Mouse (Mus musculus): Measurements from ENCODE around the gene Mybpc3. TPM values are rescaled to one million over a fixed set of nuclear protein-coding genes. Genes with fewer than 3 reads are reported as not detected.

The Mybpc3 gene
- total RNA-seq, 2 experiments from 2014 or later = 0.96 to 1.4 TPM

Other genes starting within 250 kb of the Mybpc3 start
- gene C1qtnf4, start 232.3 kb upstream of the Mybpc3 start, total RNA-seq (2021) = 100 to 1,000 TPM; 274 to 275 TPM
- 10 to 100 TPM; 40.1 to 43.1 TPM for gene Kbtbd4, start 213.4 kb upstream of the Mybpc3 start, total RNA-seq (2021)
- gene Ndufs3, start 213.3 kb upstream of the Mybpc3 start, total RNA-seq (2021) = 100 to 1,000 TPM; 234 to 246 TPM
- gene Celf1, start 177.8 kb upstream of the Mybpc3 start, total RNA-seq (2021) = 100 to 1,000 TPM; 151 to 155 TPM
- gene Rapsn, start 82.5 kb upstream of the Mybpc3 start, total RNA-seq (2021) = under 1 TPM; 0.41 to 0.53 TPM
- gene Psmc3, start 64.1 kb upstream of the Mybpc3 start, total RNA-seq (2021) = 100 to 1,000 TPM; 184 to 218 TPM
- 10 to 100 TPM; 25.1 to 29.4 TPM for gene Slc39a13, start 47.7 kb upstream of the Mybpc3 start, total RNA-seq (2021)
- gene Spi1, start 35.8 kb upstream of the Mybpc3 start, total RNA-seq (2021) = 1 to 10 TPM; 3.0 to 5.3 TPM
- gene Madd, start 65.7 kb downstream of the Mybpc3 start, total RNA-seq (2021) = 100 to 1,000 TPM; 232 to 233 TPM
- 1 to 10 TPM; 2.7 to 5.7 TPM for gene Nr1h3, start 84.7 kb downstream of the Mybpc3 start, total RNA-seq (2021)
- 10 to 100 TPM; 49.7 to 51.4 TPM for gene Acp2, start 84.7 kb downstream of the Mybpc3 start, total RNA-seq (2021)
- 10 to 100 TPM; 10.6 to 11.9 TPM for gene Ddb2, start 118.8 kb downstream of the Mybpc3 start, total RNA-seq (2021)
- gene Pacsin3, start 137.8 kb downstream of the Mybpc3 start, total RNA-seq (2021) = 10 to 100 TPM; 33.6 to 40.5 TPM
- gene Arfgap2, start 146.8 kb downstream of the Mybpc3 start, total RNA-seq (2021) = 10 to 100 TPM; 71.8 to 74.1 TPM